Mouse (Mus musculus) cerebellum, postnatal 4 days (tissue): Measurements from ENCODE around the gene Elf4.
"Not testable (repeated sequence)": the region's sequence is repeated elsewhere in the genome, so short reads cannot be mapped to it uniquely, and the experiment has no call there.

Experiments
- DNase-seq, 2 experiments: peaks; one replicate each; pipeline ENCODE4 v3.0.0; 2022; ENCODE audit warnings: low spot score in 2 of 2, mixed read lengths in 1 of 2

The Elf4 gene

DNA sequence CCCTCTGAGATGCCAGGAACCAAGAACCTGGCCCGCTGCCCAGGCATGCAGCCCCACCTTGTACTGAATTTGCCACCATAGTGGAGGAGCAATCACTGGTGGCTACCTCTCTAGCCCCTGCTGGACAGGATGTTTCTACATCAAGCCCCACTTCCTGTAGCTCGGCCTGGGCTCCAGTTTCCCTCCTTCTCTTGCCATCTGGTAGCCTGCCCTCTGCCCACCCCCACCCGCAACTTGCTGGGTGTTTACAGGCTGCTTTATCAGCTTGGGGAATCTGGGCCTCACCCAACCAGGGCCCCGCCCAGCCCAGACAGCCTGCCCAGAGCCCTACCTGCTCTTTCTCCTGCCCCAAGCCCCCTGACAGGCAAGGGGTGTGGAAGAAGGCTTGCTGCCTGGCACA, 23.9 kb downstream of the Elf4 start:
- DNase-seq = no peak

DNA sequence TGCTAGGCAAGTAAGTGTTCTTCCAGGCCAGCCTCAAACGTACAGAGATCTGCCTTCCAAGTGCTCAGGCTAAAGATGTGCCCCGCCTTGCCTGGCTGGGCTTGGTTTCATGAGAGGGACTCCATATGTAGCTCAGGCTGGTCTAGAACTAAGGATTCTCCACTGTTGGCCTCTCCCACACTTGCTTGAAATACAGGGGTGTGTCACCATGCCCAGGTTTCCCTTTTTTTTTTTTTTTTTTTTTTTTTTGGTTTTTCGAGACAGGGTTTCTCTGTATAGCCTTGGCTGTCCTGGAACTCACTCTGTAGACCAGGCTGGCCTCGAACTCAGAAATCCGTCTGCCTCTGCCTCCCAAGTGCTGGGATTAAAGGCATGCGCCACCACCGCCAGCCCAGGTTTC, 26.9 kb downstream of the Elf4 start:
- DNase-seq = not testable (repeated sequence)

DNA sequence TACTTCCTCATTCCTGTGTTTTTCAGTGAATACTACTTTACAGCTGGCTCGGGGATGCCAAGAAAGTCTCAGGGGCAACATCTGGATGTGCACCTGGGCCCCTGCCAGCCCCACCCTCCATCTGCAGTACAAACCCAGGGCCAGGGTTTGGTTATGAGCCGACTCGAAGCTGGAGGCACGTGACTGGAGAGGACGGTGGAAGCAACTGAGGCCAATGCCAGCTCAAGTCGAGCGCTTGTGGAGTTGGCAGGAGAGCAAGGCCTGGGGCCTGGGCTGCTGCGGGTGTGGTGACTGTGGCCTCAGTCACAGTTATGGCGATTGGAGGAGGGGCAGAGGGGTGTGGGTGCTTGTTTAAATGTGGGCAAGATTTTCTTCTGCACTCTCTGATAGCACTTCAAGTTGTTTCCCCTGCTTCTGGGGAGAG, 27.4 kb downstream of the Elf4 start:
- no peak for DNase-seq

DNA sequence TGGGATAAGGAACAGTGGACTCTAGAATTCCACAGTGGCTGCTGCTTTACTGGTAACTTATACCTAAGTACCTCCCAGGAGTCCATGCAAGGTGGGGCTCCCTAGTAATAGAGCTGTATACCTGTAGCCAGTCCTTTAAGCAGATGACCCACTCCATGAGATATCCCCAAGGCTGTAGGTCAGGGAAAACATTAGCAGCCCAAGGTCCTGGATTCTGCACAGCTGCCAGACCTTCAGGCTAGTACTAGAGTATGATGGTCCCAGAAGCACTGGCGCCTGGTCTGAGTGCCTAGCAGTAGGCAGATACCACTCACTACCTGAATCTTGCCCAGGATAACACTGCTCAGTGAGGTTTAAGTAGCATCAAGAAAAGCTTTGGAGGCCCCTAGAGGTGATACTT, 28.7 kb downstream of the Elf4 start:
- DNase-seq = no peak

DNA sequence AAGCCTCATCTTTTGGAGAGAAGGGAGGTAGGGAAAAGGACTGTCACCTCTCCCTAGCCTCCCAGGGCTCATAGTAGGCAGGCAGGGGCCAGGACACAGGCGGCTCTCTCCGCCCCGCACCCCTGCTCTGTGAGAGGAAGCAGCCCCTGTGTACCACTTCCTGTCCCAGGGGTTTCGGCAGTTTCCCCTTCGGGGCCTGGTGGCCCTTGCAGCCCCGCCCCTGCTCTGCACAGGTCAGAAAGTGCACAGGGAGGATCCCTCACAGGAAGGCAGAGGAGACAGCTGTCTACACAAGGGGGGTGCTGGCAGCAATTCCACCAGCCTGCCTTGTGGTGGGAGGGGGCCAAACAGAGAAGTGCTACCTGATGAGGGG, 29.4 kb downstream of the Elf4 start:
- no peak for DNase-seq

DNA sequence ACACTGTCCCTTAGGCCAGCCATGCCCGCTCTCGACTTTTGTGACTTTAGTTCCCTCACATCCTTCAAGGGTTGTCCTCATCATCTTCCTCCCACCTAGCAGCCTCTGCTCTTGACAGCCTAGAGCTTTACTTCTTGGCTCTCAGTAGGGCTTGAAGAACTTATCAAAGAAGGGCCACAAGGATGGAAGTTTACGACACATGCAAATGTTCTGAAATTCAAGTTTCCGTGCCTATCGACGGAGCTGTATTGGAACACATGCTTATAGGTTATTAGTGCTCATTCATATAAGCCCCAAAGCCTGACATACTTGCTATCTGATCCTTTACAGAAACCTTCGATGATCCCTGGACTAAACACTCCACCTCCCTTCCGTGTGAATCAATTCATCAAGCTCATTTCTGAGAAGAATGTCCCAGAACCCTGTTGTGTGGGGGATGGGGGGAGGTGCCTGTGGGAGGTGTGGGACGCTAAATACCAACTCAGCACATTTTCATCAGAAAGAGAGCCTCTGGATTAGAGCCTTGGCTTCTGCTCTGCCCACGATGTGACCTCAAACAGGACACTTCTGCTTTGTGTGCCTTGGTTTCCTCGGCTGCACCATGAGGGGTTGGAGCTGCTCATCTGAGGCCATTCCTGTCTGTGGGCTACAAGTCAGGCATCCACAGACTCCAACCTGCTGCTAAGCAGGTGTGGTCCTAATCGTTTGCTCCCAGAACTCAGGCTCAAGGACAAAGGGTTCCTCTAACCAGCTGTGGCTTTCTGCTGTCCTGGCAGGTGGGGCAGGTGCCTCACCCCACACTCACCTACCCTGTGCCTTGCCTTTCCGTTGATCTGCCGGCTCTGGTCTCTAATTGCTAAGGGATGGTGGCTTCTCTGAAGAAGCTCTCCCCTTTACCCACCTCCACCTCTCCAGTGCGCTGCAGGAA, 30.1 kb downstream of the Elf4 start:
- DNase-seq = no peak

DNA sequence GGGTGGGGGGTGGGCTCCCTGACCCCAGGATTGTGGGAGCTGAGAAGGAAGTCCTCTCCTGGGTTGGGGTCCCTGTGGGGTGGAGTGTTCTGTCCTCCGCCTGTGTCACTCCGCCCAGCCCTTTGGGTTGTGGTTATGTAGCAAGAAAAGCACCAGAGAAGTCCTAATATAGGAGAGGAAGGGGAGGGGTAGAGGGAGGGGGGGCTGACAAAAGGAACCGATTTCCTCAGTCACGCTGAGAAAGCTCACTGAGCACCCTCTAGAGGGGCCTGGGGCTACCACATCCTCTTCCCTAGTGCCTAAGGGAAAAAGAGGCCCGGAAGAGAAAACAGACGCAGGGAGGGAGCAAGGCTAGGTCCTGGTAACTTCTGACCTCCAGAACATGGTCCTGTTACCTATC, 33.4 kb downstream of the Elf4 start:
- no peak for DNase-seq

DNA sequence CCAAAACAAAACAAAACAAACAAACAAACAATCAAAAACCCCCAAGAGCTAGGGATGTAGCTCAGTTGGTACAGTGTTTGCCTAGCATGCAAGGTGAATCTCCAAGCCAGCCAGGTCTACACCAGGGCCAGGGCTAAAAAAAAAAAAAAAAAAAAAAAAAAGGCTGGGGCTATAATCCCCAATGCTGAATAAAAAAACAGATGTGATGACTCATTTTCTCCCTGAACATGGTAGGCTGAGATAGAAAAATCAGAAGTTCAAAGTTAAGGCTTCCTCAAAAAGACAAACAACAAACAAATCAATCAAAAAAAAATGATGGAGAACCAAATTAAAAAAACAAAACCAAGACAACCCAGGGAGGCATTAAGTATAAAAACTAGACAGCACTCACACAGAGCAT, 33.8 kb downstream of the Elf4 start:
- no peak for DNase-seq

DNA sequence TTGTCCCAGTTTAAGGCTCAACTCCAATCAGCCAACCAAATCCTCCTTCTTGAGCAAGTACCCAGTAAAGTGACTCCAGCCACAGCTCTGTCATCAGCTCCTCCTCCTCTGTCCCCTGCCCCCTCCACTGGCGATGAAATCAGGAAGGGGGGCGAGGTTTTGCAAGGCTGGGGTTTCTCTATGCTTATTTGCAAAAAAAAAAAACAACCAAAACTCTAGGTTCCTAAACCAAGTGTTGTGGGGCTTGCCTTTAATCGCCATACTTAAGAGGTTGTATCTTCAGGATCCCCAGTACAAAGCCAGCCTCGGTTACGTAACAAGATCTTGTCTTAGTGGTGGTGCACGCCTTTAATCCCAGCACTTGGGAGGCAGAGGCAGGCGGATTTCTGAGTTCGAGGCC, 34.3 kb downstream of the Elf4 start:
- no peak for DNase-seq

DNA sequence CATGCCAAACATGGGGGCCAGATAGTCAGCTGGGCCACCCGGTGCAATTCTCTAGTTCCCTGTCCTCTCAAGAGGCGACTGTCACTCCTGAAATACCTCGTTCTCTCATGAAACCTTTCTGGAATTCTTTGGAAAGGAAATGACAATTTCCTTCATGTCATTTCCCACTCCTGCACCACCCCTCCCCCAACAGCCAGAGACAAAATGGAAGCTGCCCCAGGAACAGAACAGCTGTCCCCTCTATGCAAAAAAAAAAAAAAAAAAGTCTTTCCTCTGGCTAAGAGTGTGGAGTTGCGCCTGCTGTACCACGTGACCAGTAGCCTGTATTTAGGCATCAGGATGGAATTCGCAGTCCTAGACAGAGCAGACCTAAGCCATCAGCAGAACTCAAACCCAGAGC, 34.7 kb downstream of the Elf4 start:
- DNase-seq = no peak

DNA sequence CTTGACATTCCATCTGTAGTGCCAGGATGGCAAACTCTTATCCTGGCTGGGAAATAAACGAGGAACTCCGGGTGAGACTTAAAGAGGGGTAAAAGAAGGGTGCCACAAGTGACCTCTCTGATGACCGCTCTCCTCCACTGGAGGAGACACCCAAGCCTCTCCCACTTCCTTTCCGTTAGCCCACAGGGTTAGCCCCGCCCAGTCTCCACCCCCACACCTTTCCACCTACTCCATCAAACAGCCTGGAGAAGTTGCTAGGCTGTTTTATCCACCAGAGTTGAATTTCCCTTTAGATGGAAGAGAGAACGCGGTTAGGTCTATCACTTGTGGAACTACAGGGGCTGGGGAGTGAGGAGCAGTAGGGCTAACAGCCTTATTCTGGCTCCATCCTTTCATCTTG, 37.7 kb downstream of the Elf4 start:
- DNase-seq = no peak

DNA sequence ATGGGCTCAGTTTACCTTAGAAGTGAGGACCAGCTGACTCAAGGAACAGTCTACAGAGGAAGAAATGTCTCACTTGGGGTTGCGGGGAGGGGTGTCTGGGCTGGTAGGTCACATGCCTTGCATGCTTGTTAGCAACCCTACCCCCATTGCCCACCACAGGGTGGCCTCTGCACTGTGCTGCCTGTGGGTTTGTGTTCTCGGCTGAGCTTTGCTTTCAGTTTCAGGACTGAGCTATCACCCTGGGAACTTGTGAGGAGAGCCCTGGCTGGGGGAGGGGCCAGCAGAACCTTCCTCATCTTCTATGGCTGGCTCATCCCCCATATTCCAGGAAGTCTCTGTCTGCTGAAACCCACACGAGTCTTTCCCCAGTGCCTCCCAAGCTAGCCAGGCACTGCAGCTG, 38.3 kb downstream of the Elf4 start:
- DNase-seq = no peak

DNA sequence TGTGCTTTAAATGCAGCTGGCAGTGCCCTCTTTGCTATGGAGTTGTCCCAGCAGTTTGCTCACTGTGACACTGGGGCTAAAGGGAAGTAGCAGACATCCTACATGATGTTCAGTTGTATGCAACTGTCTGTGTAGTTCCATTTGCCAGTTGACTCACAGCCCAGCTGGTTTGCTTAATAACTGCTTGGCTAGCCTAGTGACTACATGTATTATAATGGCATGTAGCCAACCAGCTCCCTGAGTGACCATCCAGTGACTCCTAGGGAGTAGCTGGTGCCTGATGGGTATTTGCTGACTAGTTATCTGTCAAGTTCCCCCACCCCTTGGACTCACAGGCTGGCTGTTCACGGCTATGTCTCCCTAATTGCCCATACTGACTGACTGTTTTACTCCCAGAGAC, 39.3 kb downstream of the Elf4 start:
- DNase-seq = no peak

DNA sequence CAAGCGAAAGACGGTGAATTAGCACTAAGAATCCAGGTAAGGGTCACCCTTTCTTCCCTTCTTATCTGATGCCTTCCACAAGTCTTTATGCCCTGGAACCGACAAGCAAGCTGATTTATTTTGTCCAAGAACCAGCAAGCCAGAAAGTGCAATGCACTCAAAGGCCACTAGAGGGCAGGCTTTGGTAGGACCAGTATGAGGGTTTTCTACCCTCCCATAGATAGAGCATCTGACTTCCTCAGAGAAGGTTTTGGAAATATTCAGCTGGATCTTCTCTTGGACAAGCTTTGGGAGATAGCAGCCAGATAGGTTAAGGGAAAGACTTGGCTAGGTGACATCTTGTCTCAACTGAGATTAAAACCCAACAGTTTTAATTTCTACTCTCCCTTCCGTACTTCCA, 39.9 kb downstream of the Elf4 start:
- DNase-seq = peak in 1 of 2 experiments; percentile 62

DNA sequence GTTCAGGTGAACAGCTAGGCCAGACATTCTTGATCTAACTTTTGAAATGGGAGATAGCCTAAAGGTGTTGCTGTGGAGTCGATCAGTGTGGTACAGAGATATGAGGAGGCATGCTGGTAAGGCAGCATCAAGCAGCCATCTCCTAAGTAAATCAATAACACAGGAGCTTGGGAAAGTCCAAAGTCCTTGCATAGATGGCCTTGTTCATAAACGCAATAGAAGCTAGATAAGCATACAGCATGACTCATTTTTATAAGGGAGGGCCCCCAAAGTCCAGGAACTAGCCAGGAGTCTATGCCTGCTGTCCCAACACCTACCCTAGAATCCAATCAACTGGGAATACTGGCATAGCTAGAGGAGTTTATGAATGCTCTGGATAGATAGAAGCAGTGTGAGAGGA, 44.5 kb downstream of the Elf4 start:
- no peak for DNase-seq

DNA sequence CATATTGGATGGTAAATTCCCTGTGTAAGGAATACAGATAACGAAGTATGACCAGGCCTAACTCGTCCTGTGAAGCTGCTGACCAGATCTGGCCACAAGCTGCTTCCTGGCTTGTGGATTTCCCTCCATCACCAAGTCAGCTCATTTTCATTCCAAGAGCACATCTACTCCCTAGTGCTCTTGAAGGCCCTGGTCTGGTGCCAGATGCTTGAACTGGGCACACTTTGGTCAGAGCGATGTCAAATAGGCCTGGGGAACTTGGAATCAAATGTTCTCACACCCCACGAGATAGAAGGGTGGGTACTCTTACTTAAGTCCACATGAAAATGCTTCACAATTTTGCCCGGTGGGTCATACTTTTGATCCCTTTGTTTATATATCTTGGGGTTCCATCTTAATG, 48.6 kb downstream of the Elf4 start:
- no peak for DNase-seq

DNA sequence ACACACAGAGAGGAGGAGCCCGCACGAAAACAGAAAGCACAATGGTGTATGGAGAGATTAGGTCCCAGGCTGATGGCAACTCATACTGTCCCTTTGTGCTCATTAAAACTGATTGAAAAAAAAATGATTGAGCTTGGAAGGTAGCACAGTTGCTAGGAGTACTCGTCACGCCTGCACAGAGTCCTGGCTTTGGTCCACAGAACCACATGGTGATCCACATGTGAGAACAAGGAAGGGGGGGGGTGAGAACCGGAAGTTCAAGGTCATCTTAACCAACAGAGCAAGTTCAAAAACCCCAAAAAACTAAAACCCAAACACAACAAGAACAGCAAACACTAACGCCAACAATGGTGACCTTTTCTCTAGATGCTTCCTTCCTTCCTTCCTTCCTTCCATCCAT, 50.3 kb downstream of the Elf4 start:
- DNase-seq = no peak

DNA sequence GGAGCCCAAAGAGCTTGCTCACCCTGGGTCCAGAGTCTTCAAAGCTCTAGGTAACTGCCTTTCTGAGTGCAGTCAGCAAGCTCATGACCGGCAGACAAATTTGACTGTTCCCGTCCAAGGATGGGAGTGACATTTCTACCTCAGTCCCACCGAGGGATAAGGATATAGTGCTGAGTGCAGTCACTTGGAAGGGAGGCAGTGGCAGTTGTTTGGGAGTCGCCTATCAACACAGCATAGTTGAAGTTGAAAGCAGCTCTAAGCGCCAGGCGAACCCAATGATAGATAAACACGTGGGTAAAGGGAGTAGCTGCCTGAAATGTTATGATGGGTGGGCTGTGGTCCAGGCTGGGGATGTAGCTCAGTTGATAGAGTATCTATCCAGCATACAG, 52.5 kb downstream of the Elf4 start:
- DNase-seq = no peak

DNA sequence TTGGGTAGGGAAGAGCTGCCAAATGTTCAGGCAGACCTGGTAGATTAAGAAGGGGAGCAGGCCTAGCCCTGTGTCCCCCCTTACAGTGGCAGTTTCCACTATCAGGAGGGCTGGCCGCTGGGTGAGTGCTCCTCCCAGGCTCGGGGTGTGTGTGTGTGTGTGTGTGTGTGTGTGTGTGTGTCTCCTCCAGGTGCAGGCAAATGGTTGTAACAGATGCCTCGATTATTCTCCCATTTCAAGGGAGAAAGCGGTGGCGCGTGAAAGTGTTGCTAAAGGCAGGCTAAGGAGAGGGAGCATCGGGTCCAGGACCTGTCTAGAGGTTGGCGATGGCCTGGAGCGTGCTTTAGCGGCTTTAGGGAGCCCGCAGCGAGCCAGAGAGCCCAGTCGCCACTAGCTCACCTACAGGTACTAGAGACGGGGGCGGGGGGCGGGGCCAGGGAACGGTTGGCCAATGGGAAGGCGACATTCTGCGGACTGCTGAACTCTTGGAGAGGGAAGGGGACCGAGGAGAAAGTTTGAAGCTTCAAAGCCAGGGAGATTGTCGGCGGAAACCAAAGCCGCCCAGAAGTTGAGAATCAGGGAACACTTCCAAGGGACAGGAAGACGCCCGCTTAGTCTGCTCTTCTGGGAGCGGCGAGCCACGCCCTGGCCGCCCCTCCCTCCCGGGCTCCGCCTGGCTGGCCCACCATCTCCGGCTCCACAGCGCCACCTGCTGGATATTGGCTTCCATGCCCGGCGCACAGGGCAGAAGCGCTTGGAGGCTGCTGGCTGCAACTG, 53.1 kb downstream of the Elf4 start:
- peak; percentile 83 to 87 for DNase-seq

DNA sequence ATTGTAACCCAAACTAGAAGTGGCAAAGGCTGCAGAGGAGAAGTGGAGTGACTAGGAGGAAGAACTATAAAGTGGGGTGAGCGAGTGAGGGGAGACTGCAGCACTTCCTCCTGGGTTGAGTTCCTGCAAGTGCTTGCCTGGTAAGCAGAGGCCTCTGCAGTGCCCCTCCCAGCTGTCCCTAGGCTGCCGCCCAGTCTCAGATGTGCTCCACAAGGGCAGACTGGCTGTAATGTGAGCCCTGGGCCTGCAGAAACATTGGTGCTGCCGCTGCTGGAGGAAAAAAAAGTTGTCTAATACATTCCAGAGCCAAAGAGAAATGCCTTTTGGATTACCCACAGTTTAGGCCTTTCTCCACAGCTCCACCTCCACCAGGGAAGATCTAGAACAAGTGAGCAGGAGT, 57.8 kb downstream of the Elf4 start:
- no peak for DNase-seq

DNA sequence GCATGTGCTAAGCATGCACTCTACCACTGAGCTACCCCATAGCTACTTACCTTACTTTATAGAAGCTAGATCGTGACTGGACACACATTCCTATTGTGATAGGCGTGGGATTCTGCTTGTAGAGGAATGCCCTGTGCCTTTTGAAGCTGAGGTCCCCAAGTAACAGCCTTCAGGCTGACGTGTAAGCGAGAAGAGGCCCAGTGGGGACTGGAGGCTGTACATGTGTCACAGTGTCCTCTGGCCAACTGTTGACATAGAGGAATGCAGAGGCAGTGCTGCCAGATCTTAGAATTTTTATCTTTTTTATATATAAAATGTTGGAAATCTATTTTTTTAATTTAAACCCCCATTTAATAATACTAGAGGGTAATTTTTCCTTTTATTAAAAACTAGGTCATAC, 62.9 kb downstream of the Elf4 start:
- DNase-seq = no peak

DNA sequence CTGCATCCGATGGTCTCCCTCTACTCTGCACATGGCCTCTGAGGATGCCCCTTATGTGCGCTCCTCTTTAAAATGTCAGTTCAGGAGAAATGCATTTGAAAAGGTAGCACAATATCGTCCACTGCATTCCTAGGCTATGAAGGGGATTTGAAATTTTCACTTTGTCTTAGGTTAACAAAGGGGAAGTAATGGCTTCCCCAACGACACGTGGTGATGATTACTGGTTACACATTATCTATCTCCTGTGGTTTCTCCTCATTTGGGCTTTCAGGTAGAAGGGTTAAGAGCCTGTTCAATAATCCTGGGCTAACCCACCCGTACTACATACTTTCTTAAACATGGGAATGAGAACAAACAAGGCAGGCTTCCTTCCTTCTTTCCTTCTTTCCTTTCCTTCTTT, 73.6 kb downstream of the Elf4 start:
- no peak for DNase-seq

DNA sequence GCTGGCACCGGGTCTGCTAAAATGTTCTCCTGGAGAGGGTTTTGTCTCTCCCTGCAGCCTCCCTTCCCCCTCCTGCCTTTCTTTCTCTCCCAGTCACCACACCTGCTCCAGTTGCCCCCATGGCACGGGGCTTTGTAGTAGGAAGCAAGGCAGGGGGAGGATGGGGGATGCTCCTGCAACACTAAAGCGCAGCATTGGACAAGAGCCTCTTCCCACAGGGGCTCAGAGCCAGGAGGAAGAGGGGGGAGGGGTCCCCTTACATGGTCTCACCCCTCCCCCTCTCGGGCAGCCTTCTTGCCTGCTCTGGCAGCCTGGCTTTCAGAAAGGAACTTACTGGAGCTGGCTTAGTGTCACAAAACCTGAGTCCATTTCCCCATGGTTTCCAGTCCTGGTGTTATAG, 77.0 kb downstream of the Elf4 start:
- DNase-seq = no peak
